Mouse (Mus musculus): ENCODE results near the gene Asic3.

Gene Asic3

GRCm38 (mm10) chr5:24423129-24424003 is 10.2 kb downstream of the Asic3 start, which contains the start of the genes Cdk5 and Slc4a2:
Gene Cdk5, minus strand, starts transcription at chr5:24423530.
Gene Slc4a2, plus strand, starts transcription at chr5:24423837.
- peak; percentile 100 for DNase-seq (ENCODE audit: low read depth, low spot score)

GRCm38 (mm10) chr5:24424004-24424781 is 11.0 kb downstream of the Asic3 start:
- no peak for DNase-seq (ENCODE audit: low read depth, low spot score)

GRCm38 (mm10) chr5:24424861-24425411 is 11.7 kb downstream of the Asic3 start:
- peak; percentile 70 for DNase-seq (ENCODE audit: low read depth, low spot score)

GRCm38 (mm10) chr5:24425421-24426036 is 12.3 kb downstream of the Asic3 start:
- DNase-seq (ENCODE audit: low read depth, low spot score) = no peak

- no peak for DNase-seq (ENCODE audit: low read depth, low spot score)
Measured at GRCm38 (mm10) chr5:24426037-24426432, 12.8 kb downstream of the Asic3 start.

- no peak for DNase-seq (ENCODE audit: low read depth, low spot score)
Measured at GRCm38 (mm10) chr5:24426556-24427284, 13.5 kb downstream of the Asic3 start.

GRCm38 (mm10) chr5:24427285-24427633 is 14.1 kb downstream of the Asic3 start:
- DNase-seq (ENCODE audit: low read depth, low spot score) = no peak

- DNase-seq (ENCODE audit: low read depth, low spot score) = no peak
Measured at GRCm38 (mm10) chr5:24427981-24428402, 14.8 kb downstream of the Asic3 start.

GRCm38 (mm10) chr5:24428596-24428995 is 15.4 kb downstream of the Asic3 start:
- DNase-seq (ENCODE audit: low read depth, low spot score) = no peak

GRCm38 (mm10) chr5:24433993-24434392 is 20.8 kb downstream of the Asic3 start:
- no peak for DNase-seq (ENCODE audit: low read depth, low spot score)

GRCm38 (mm10) chr5:24441187-24441586 is 28.0 kb downstream of the Asic3 start:
- no peak for DNase-seq (ENCODE audit: low read depth, low spot score)

GRCm38 (mm10) chr5:24442029-24442428 is 28.8 kb downstream of the Asic3 start:
- no peak for DNase-seq (ENCODE audit: low read depth, low spot score)

- no peak for DNase-seq (ENCODE audit: low read depth, low spot score)
Measured at GRCm38 (mm10) chr5:24443204-24443603, 30.0 kb downstream of the Asic3 start.

- no peak for DNase-seq (ENCODE audit: low read depth, low spot score)
Measured at GRCm38 (mm10) chr5:24443927-24444326, 30.7 kb downstream of the Asic3 start.

- peak; percentile 87 for DNase-seq (ENCODE audit: low read depth, low spot score)
Measured at GRCm38 (mm10) chr5:24444746-24445427, 31.7 kb downstream of the Asic3 start, which contains the start of gene Fastk. Gene Fastk, minus strand, starts transcription at chr5:24445287.

GRCm38 (mm10) chr5:24445428-24446080 is 32.4 kb downstream of the Asic3 start:
- no peak for DNase-seq (ENCODE audit: low read depth, low spot score)

GRCm38 (mm10) chr5:24446630-24447029 is 33.4 kb downstream of the Asic3 start:
- no peak for DNase-seq (ENCODE audit: low read depth, low spot score)

- no peak for DNase-seq (ENCODE audit: low read depth, low spot score)
Measured at GRCm38 (mm10) chr5:24447624-24448298, 34.6 kb downstream of the Asic3 start, which contains the start of gene Tmub1. Gene Tmub1, minus strand, starts transcription at chr5:24447854.
